16 mouse cellular contexts compared by ENCODE assay signal in genomic region chr4:147348906-147349686, GRCm38 (mm10). TPM values are rescaled to one million over a fixed set of nuclear protein-coding genes. Genes with fewer than 3 reads are reported as not detected.
"Had no signal": no experiment of that assay in that cellular context is flagged by ENCODE, and none has a peak within 500 bp of the region (broad histone marks: within the 10 kb centered on the region; RNA-seq: fewer than 3 reads in every experiment).

No protein-coding gene starts in this region.

RNA-seq across cellular contexts. Expression of gene Zfp978, which starts 12.0 kb away (rescaled TPM):
- total RNA-seq: layer of hippocampus, adult 8-10 months; layer of hippocampus, postnatal 14 days; left cerebral cortex, adult 18-20 months; left cerebral cortex, postnatal 10 days; left cerebral cortex, postnatal 4 days; midbrain, postnatal 0 days had no signal
- polyA plus RNA-seq: kidney, embryonic 15.5 days; large intestine, adult 2 months; limb, embryonic 14.5 days; macrophage; midbrain, postnatal 0 days; neural tube, embryonic 14.5 days; small intestine, adult 2 months; stomach, postnatal 0 days; thymus, adult 2 months had no signal

RNA-seq across cellular contexts. Expression of gene Zfp988, which starts 43.6 kb away (rescaled TPM):
- total RNA-seq: midbrain, postnatal 0 days had no signal
- polyA plus RNA-seq: large intestine, adult 2 months; liver, embryonic 16.5 days; macrophage; midbrain, embryonic 13.5 days; small intestine, adult 2 months; thymus, adult 2 months had no signal
